Mouse (Mus musculus) myocyte (in vitro differentiated cells): Measurements from ENCODE around the gene Ank3. TPM values are rescaled to one million over a fixed set of nuclear protein-coding genes. Genes with fewer than 3 reads are reported as not detected.

Experiments
- H3K27me3 ChIP-seq: one replicate; pipeline ENCODE4 v1.6.1; 2011; ENCODE audit not compliant: control insufficient read depth, insufficient read depth, insufficient read length
- H3K36me3 ChIP-seq: one replicate; pipeline ENCODE4 v1.6.1; 2011; ENCODE audit not compliant: control insufficient read depth, insufficient read depth
- H3K4me2 ChIP-seq: one replicate; pipeline ENCODE4 v1.6.1; 2011; ENCODE audit warnings: low read depth, control low read depth
- H3K4me3 ChIP-seq: one replicate; pipeline ENCODE4 v1.5.1; 2011; ENCODE audit warnings: mild to moderate bottlenecking, control low read depth, moderate library complexity
- H3K79me2 ChIP-seq: one replicate; pipeline ENCODE4 v1.6.1; 2011; ENCODE audit not compliant: control insufficient read depth, insufficient read depth
- H3ac ChIP-seq: one replicate; pipeline ENCODE4 v1.6.1; 2011; ENCODE audit not compliant: control insufficient read depth, insufficient read length
- CEBPB ChIP-seq: IDR thresholded peaks from 2 replicates; pipeline ENCODE4 v1.6.1; 2011; ENCODE audit warnings: mild to moderate bottlenecking, moderate library complexity; ENCODE audit not compliant: poor library complexity, insufficient read depth, severe bottlenecking
- E2F4 ChIP-seq: IDR thresholded peaks from one replicate; pipeline ENCODE4 v1.6.1; 2011; ENCODE audit warnings: mild to moderate bottlenecking, control low read depth, moderate library complexity; ENCODE audit not compliant: insufficient read depth
- MAX ChIP-seq: IDR thresholded peaks from one replicate; pipeline ENCODE4 v1.6.1; 2011; ENCODE audit warnings: low read depth, mild to moderate bottlenecking, control low read depth
- MYOD1 ChIP-seq, 3 experiments: IDR thresholded peaks; one replicate each; pipeline ENCODE4 v1.6.1; 2011; ENCODE audit warnings: control low read depth in 2 of 3, low read depth in 2 of 3, mild to moderate bottlenecking in 2 of 3, moderate library complexity in 1 of 3; ENCODE audit not compliant: insufficient read length in 2 of 3, control insufficient read depth in 1 of 3
- MYOG ChIP-seq, 3 experiments: IDR thresholded peaks; one replicate each; pipeline ENCODE4 v1.6.1; 2011; ENCODE audit warnings: control low read depth in 2 of 3, low read depth in 2 of 3, mild to moderate bottlenecking in 2 of 3; ENCODE audit not compliant: insufficient read length in 2 of 3, control insufficient read depth in 1 of 3, insufficient read depth in 1 of 3
- POLR2A ChIP-seq: IDR thresholded peaks from one replicate; pipeline ENCODE4 v1.6.1; 2011; ENCODE audit warnings: low read depth, mild to moderate bottlenecking, control low read depth, moderate library complexity; ENCODE audit not compliant: insufficient read length
- POLR2AphosphoS2 ChIP-seq: IDR thresholded peaks from one replicate; pipeline ENCODE4 v1.6.1; 2011; ENCODE audit warnings: low read depth, control low read depth; ENCODE audit not compliant: insufficient read length
- REST ChIP-seq: IDR thresholded peaks from one replicate; pipeline ENCODE4 v1.6.1; 2011; ENCODE audit warnings: mild to moderate bottlenecking, control low read depth, moderate library complexity; ENCODE audit not compliant: insufficient read depth, insufficient read length
- SRF ChIP-seq: IDR thresholded peaks from one replicate; pipeline ENCODE4 v1.6.1; 2011; ENCODE audit warnings: low read depth; ENCODE audit not compliant: control insufficient read depth, insufficient read length
- TCF12 ChIP-seq: IDR thresholded peaks from one replicate; pipeline ENCODE4 v1.6.1; 2011; ENCODE audit warnings: mild to moderate bottlenecking, control low read depth; ENCODE audit not compliant: poor library complexity, insufficient read depth, severe bottlenecking
- TCF3 ChIP-seq: IDR thresholded peaks from one replicate; pipeline ENCODE4 v1.6.1; 2011; ENCODE audit warnings: low read depth, control low read depth; ENCODE audit not compliant: insufficient read length
- USF1 ChIP-seq: IDR thresholded peaks from one replicate; pipeline ENCODE4 v1.6.1; 2011; ENCODE audit warnings: low read depth, mild to moderate bottlenecking, control low read depth, moderate library complexity
- polyA plus RNA-seq: library from polyadenylated mRNA; unstranded; fragments of >200 nt; fragmentation: generic; extraction: Trizol; gene quantifications from one replicate; pipeline ENCODE4 v1.2.1, GENCODE M21; 2012; ENCODE audit warnings: missing spikeins

Ank3 gene
- polyA plus RNA-seq, 1 experiment, result 5.5 TPM

- H3K4me3 ChIP-seq, result no peak overlapping the region
- no peak overlapping the region for H3K4me2 ChIP-seq
These were observed 382.9 kb downstream of the Ank3 start for GRCm38 (mm10) chr10:69781491-69781890.

GRCm38 (mm10) chr10:69785235-69785634, 386.7 kb downstream of the Ank3 start:
- Histone ChIP-seq H3K36me3 (no peaks in the 10 kb centered on the region), H3K4me3 (peak overlapping the region; percentile 10), H3K4me2 (peak overlapping the region; percentile 80), H3K79me2 (no peaks in the 10 kb centered on the region), H3K27me3 (no peaks in the 10 kb centered on the region), H3ac (no peak overlapping the region)
- TF ChIP-seq POLR2AphosphoS2 (no peak), MYOD1 (IDR thresholded peaks at IDR 0.05; ENCODE audit: control insufficient read depth in 1 of 3, insufficient read length in 2 of 3, low read depth in 2 of 3) (no peak), MYOG (IDR thresholded peaks at IDR 0.05; ENCODE audit: control insufficient read depth in 1 of 3, insufficient read depth in 1 of 3, insufficient read length in 2 of 3, low read depth in 2 of 3) (no peak), TCF12 (no peak), SRF (no peak), CEBPB (no peak), POLR2A (no peak), USF1 (no peak), REST (no peak), MAX (no peak), TCF3 (no peak), E2F4 (no peak)

More at GRCm38 (mm10) chr10:69781491-69781890, 382.9 kb downstream of the Ank3 start:
- H3ac ChIP-seq, result no peak overlapping the region
- TF ChIP-seq TCF3 (no peak), POLR2A (no peak), E2F4 (no peak), TCF12 (no peak)
- no peaks in the 10 kb centered on the region for H3K27me3 ChIP-seq
- no peaks in the 10 kb centered on the region for H3K79me2 ChIP-seq
- no peaks in the 10 kb centered on the region for H3K36me3 ChIP-seq

- Histone ChIP-seq H3K27me3 (no peaks in the 10 kb centered on the region), H3K4me3 (peak overlapping the region; percentile 10), H3K79me2 (no peaks in the 10 kb centered on the region), H3ac (no peak overlapping the region), H3K36me3 (no peaks in the 10 kb centered on the region), H3K4me2 (peak overlapping the region; percentile 80)
- TF ChIP-seq MYOD1 (IDR thresholded peaks at IDR 0.05; ENCODE audit: control insufficient read depth in 1 of 3, insufficient read length in 2 of 3, low read depth in 2 of 3) (no peak), REST (no peak), MAX (no peak), POLR2AphosphoS2 (no peak), USF1 (no peak), CEBPB (no peak), E2F4 (no peak), SRF (no peak), POLR2A (no peak), TCF3 (no peak), TCF12 (no peak), MYOG (IDR thresholded peaks at IDR 0.05; ENCODE audit: control insufficient read depth in 1 of 3, insufficient read depth in 1 of 3, insufficient read length in 2 of 3, low read depth in 2 of 3) (no peak)
These were observed 387.1 kb downstream of the Ank3 start for GRCm38 (mm10) chr10:69785692-69786091.

GRCm38 (mm10) chr10:69786220-69786993, 387.8 kb downstream of the Ank3 start:
- peak overlapping the region; percentile 10 for H3K4me3 ChIP-seq
- no peaks in the 10 kb centered on the region for H3K36me3 ChIP-seq
- no peaks in the 10 kb centered on the region for H3K79me2 ChIP-seq
- H3ac ChIP-seq, result no peak overlapping the region
- peak overlapping the region; percentile 80 for H3K4me2 ChIP-seq
- TF ChIP-seq MYOG (IDR thresholded peaks at IDR 0.05; ENCODE audit: control insufficient read depth in 1 of 3, insufficient read depth in 1 of 3, insufficient read length in 2 of 3, low read depth in 2 of 3) (no peak), POLR2AphosphoS2 (no peak), CEBPB (no peak), TCF3 (no peak), MAX (no peak)
- no peaks in the 10 kb centered on the region for H3K27me3 ChIP-seq

GRCm38 (mm10) chr10:69787379-69787778, 388.8 kb downstream of the Ank3 start:
- H3ac ChIP-seq, result no peak overlapping the region
- H3K27me3 ChIP-seq, result no peaks in the 10 kb centered on the region
- H3K4me3 ChIP-seq, result no peak overlapping the region
- peak overlapping the region; percentile 49 for H3K4me2 ChIP-seq
- H3K79me2 ChIP-seq, result no peaks in the 10 kb centered on the region
- TF ChIP-seq USF1 (no peak), SRF (no peak), POLR2AphosphoS2 (no peak), MAX (no peak), TCF3 (no peak), TCF12 (no peak), E2F4 (no peak), REST (no peak), POLR2A (no peak), CEBPB (no peak), MYOD1 (IDR thresholded peaks at IDR 0.05; ENCODE audit: control insufficient read depth in 1 of 3, insufficient read length in 2 of 3, low read depth in 2 of 3) (no peak), MYOG (IDR thresholded peaks at IDR 0.05; ENCODE audit: control insufficient read depth in 1 of 3, insufficient read depth in 1 of 3, insufficient read length in 2 of 3, low read depth in 2 of 3) (no peak)
- no peaks in the 10 kb centered on the region for H3K36me3 ChIP-seq
